In genomic region chr1:157536471-157536870, GRCm38 (mm10) we compare ENCODE assay signal across 8 mouse cellular contexts. TPM values are rescaled to one million over a fixed set of nuclear protein-coding genes. Genes with fewer than 3 reads are reported as not detected.
DNase-seq lines count a peak whose midpoint lies in the region; ATAC-seq and TF ChIP-seq lines count a peak whose summit lies in the region.

No protein-coding gene starts in this region.

- ATAC-seq in granulocyte monocyte progenitor cell, adult 5-6 weeks (replicated peaks; ENCODE audit: poor library complexity, severe bottlenecking), result peak; percentile 53
- 0 out of 2 replicates have a peak, but pooled peaks have one; percentile 42 for ATAC-seq in kidney, embryonic 16.5 days (ENCODE audit: low FRiP score, low TSS enrichment)
- ATAC-seq in megakaryocyte-erythroid progenitor cell, adult 5-6 weeks (replicated peaks; ENCODE audit: low FRiP score, low TSS enrichment, poor library complexity, severe bottlenecking), result peak; percentile 81

- DNase-seq in gastrocnemius, adult 2 months, result no peak
- DNase-seq in gastrocnemius, postnatal 14 days, result no peak
- DNase-seq in cerebellum, adult 8-10 months, result peak; percentile 53
- DNase-seq in spleen, postnatal 14 days (ENCODE audit: low spot score in 2 of 2), result no peak

- H3K79me3 ChIP-seq in C2C12 (ENCODE audit: low read depth), result no peaks in the 10 kb centered on the region

- peak overlapping the region; percentile 13; the same call in 1 of the 2 replicates for H3K27ac ChIP-seq in gastrocnemius, adult 2 months
- no peak overlapping the region for H3K27ac ChIP-seq in kidney, embryonic 16.5 days (ENCODE audit: low read length)

- no peaks in the 10 kb centered on the region for H3K4me1 ChIP-seq in kidney, embryonic 16.5 days (ENCODE audit: insufficient read depth, low read length)

- no peaks in the 10 kb centered on the region for H3K9me3 ChIP-seq in kidney, embryonic 16.5 days (ENCODE audit: low read length)

- peak overlapping the region; percentile 53 for H3K4me3 ChIP-seq in gastrocnemius, adult 2 months
- H3K4me3 ChIP-seq in C2C12 (ENCODE audit: insufficient read depth, poor library complexity, severe bottlenecking), result no peak overlapping the region
- no peak overlapping the region for H3K4me3 ChIP-seq in kidney, embryonic 16.5 days (ENCODE audit: low read length)

- no peaks in the 10 kb centered on the region for H3K79me2 ChIP-seq in C2C12 (ENCODE audit: control insufficient read depth, insufficient read depth)

- 0 out of 2 replicates have a peak overlapping the region, but pooled peaks have one; percentile 7 for H3K4me2 ChIP-seq in kidney, embryonic 16.5 days (replicated peaks; ENCODE audit: low read depth, low read length)

- 10% methylated on average over 6 of the region's 6 CpGs for WGBS in kidney, embryonic 16.5 days

- no peaks in the 10 kb centered on the region for H3K27me3 ChIP-seq in C2C12 (ENCODE audit: control insufficient read depth, insufficient read depth, insufficient read length)
- no peaks in the 10 kb centered on the region for H3K27me3 ChIP-seq in kidney, embryonic 16.5 days (ENCODE audit: insufficient read depth, low read length)

- peak; percentile 79 for TF ChIP-seq CTCF in gastrocnemius, adult 2 months (IDR thresholded peaks at IDR 0.05)
- peak; percentile 12 for TF ChIP-seq CTCF in C2C12 (IDR thresholded peaks at IDR 0.05; ENCODE audit: control insufficient read depth, insufficient read depth, insufficient read length)

- intact Hi-C loops in gastrocnemius, adult 2 months (cut with DNase I), result loop anchor here (10.0 kb wide), 2 partner anchors 242 to 452 kb away; no protein-coding TSS in a partner anchor
- intact Hi-C loops in gastrocnemius, postnatal 14 days (cut with DNase I; ENCODE audit: low total_unique reads), result loop anchor here (5.0 kb wide), 1 partner anchor 69 kb away; no protein-coding TSS in a partner anchor

- H3ac ChIP-seq in C2C12 (ENCODE audit: control insufficient read depth, insufficient read length, low read depth), result no peak overlapping the region

- H3K36me3 ChIP-seq in C2C12 (ENCODE audit: control insufficient read depth, insufficient read depth), result no peaks in the 10 kb centered on the region
- H3K36me3 ChIP-seq in kidney, embryonic 16.5 days (ENCODE audit: insufficient read depth, low read length), result no peaks in the 10 kb centered on the region

- no peak overlapping the region for H3K9ac ChIP-seq in kidney, embryonic 16.5 days (replicated peaks; ENCODE audit: low read length)

TF ChIP-seq in C2C12, 6 proteins besides CTCF, POLR2A, EP300 and RAD21:
- no peak for TF ChIP-seq FOSL1 (IDR thresholded peaks at IDR 0.05; ENCODE audit: insufficient read depth, low read length, poor library complexity, severe bottlenecking)
- TF ChIP-seq USF1 (IDR thresholded peaks at IDR 0.05; ENCODE audit: low read depth), result no peak

RNA-seq across cellular contexts. Expression of gene Sec16b, which starts 29.9 kb away (rescaled TPM):
- 1 to 10 TPM in 1 of 2 experiments, under 1 TPM in 1; 0.66 to 1.1 TPM for total RNA-seq in gastrocnemius, adult 2 months (2021)
- total RNA-seq in gastrocnemius, postnatal 14 days (2021), result 1 to 10 TPM; 2.3 to 2.4 TPM
- 2.8 TPM for polyA plus RNA-seq in C2C12 (2012; fragmentation: generic; extraction: Trizol)
- 1.3 and 1.5 TPM in 2 replicates for total RNA-seq in granulocyte monocyte progenitor cell, adult 5-6 weeks (2014; fragmentation: Nextera tagmentation)
- 0.15 and 0.60 TPM in 2 replicates for total RNA-seq in granulocyte monocyte progenitor cell, adult 5-6 weeks (2017)
- 2.3 TPM in 2 replicates for polyA plus RNA-seq in kidney, embryonic 16.5 days (2015; fragmentation: Nextera tagmentation; extraction: Ambion mirVana)
- total RNA-seq in megakaryocyte-erythroid progenitor cell, adult 5-6 weeks (2014; fragmentation: Nextera tagmentation), result 0.45 TPM in 1 of 2 replicates, not detected in the other
- not detected in 2 replicates for total RNA-seq in megakaryocyte-erythroid progenitor cell, adult 5-6 weeks (2017)
